Mouse (Mus musculus) lung, embryonic 16.5 days (tissue): ENCODE results near the gene Olfr777. TPM values are rescaled to one million over a fixed set of nuclear protein-coding genes. Genes with fewer than 3 reads are reported as not detected.

Experiments used
- polyA plus RNA-seq: library from polyadenylated mRNA; unstranded; fragments of >200 nt; fragmentation: Nextera tagmentation; extraction: Ambion mirVana; gene quantifications from 2 replicates; pipeline ENCODE4 v1.2.1, GENCODE M21; 2015

Olfr777 gene
- polyA plus RNA-seq, 1 experiment from 2014 or later: not detected

Other genes with a start within 250 kb of the Olfr777 start
- gene Olfr764-ps1, start 231.6 kb downstream of the Olfr777 start, polyA plus RNA-seq: not detected in 2 replicates
- not detected in 2 replicates for gene Olfr765, start 221.5 kb downstream of the Olfr777 start, polyA plus RNA-seq
- not detected in 2 replicates for gene Olfr766-ps1, start 202.5 kb downstream of the Olfr777 start, polyA plus RNA-seq
- gene Olfr767, start 188.6 kb downstream of the Olfr777 start, polyA plus RNA-seq: not detected in 2 replicates
- not detected in 2 replicates for gene Olfr768, start 172.1 kb downstream of the Olfr777 start, polyA plus RNA-seq
- not detected in 2 replicates for gene Olfr769, start 153.6 kb downstream of the Olfr777 start, polyA plus RNA-seq
- gene Olfr770, start 132.5 kb downstream of the Olfr777 start, polyA plus RNA-seq: not detected in 2 replicates
- not detected in 2 replicates for gene Olfr771, start 106.7 kb downstream of the Olfr777 start, polyA plus RNA-seq
- gene Olfr772, start 93.6 kb downstream of the Olfr777 start, polyA plus RNA-seq: not detected in 2 replicates
- not detected in 2 replicates for gene Olfr773, start 84.1 kb downstream of the Olfr777 start, polyA plus RNA-seq
- not detected in 2 replicates for gene Olfr774, start 35.3 kb downstream of the Olfr777 start, polyA plus RNA-seq
- gene Olfr775, start 23.1 kb downstream of the Olfr777 start, polyA plus RNA-seq: not detected in 2 replicates
- gene Olfr776, start 12.4 kb downstream of the Olfr777 start, polyA plus RNA-seq: not detected in 2 replicates
- not detected in 2 replicates for gene Olfr780, start 46.6 kb upstream of the Olfr777 start, polyA plus RNA-seq
- not detected in 2 replicates for gene Olfr781, start 57.4 kb upstream of the Olfr777 start, polyA plus RNA-seq
- gene Olfr782, start 77.4 kb upstream of the Olfr777 start, polyA plus RNA-seq: not detected in 2 replicates
- gene Olfr784, start 112.6 kb upstream of the Olfr777 start, polyA plus RNA-seq: 0.05 and 0.06 TPM in 2 replicates
- not detected in 2 replicates for gene Olfr785, start 133.9 kb upstream of the Olfr777 start, polyA plus RNA-seq
- gene Olfr786, start 155.8 kb upstream of the Olfr777 start, polyA plus RNA-seq: not detected in 2 replicates
- gene Olfr787, start 190.4 kb upstream of the Olfr777 start, polyA plus RNA-seq: not detected in 2 replicates
- gene Olfr788, start 199.5 kb upstream of the Olfr777 start, polyA plus RNA-seq: not detected in 2 replicates
- gene Olfr789, start 213.3 kb upstream of the Olfr777 start, polyA plus RNA-seq: not detected in 2 replicates
- gene Olfr790, start 227.0 kb upstream of the Olfr777 start, polyA plus RNA-seq: not detected in 2 replicates